Mouse (Mus musculus) C2C12 (cell line): ENCODE data around the gene Glra1.

ENCODE experiments used
- CEBPB ChIP-seq: IDR thresholded peaks from one replicate; pipeline ENCODE4 v1.6.1; 2011; ENCODE audit warnings: low read depth, mild to moderate bottlenecking, control low read depth, moderate library complexity
- CTCF ChIP-seq: IDR thresholded peaks from one replicate; pipeline ENCODE4 v1.5.1; 2011; ENCODE audit not compliant: control insufficient read depth, insufficient read depth, insufficient read length
- FOSL1 ChIP-seq: IDR thresholded peaks from one replicate; pipeline ENCODE4 v1.8.0; 2011; ENCODE audit warnings: mild to moderate bottlenecking, low read length; ENCODE audit not compliant: poor library complexity, insufficient read depth, severe bottlenecking
- MAX ChIP-seq: IDR thresholded peaks from one replicate; pipeline ENCODE4 v1.6.1; 2011; ENCODE audit warnings: mild to moderate bottlenecking, control low read depth
- MYOD1 ChIP-seq: IDR thresholded peaks from one replicate; pipeline ENCODE4 v1.6.1; 2011; ENCODE audit warnings: low read depth; ENCODE audit not compliant: control insufficient read depth, insufficient read length
- USF1 ChIP-seq: IDR thresholded peaks from one replicate; pipeline ENCODE4 v1.6.1; 2011; ENCODE audit warnings: low read depth, mild to moderate bottlenecking, control low read depth, moderate library complexity

- TF ChIP-seq CTCF (no peak), MYOD1 (no peak), USF1 (no peak), MAX (no peak), FOSL1 (no peak), CEBPB (no peak)
Observed at GRCm38 (mm10) chr11:55542128-55542527, 65.9 kb downstream of the Glra1 start.
